Mouse (Mus musculus): Measurements from ENCODE around the gene Ccdc181. TPM values are rescaled to one million over a fixed set of nuclear protein-coding genes. Genes with fewer than 3 reads are reported as not detected.
"Not testable (repeated sequence)": the region's sequence is repeated elsewhere in the genome, so short reads cannot be mapped to it uniquely, and the experiment has no call there.

The Ccdc181 gene
- 9.5 and 10.3 TPM in 2 replicates for polyA plus RNA-seq (2014; fragmentation: Nextera tagmentation; extraction: Ambion mirVana)

DNA sequence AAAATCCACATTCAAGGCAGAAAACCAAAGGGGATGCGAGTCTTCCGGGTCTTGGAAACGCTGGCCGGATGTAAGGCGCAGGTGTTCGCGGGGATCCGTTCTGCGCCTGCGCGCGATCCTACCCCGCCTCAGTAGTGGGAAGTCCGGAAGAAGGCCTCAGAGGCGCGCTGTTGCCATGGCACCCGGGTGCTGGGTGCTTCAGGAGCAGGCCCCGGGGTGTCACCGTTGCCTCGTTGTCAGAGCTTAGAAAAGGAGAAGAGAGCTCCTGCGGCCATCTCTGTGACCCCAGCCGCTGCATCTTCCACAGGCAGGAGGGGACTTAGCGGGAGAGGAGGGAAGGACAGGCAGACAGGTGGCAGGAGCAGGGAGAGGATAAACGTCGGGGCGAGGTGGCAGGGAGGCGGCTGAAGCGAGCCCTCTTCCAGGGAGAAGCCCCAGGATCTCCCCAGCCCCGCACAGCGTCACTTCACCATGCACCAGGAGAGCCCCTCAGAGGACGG, at the start of gene Ccdc181:
Ccdc181 (plus strand) TSS at position 131 of the 500 bp plus-strand sequence.
- H3K4me1 ChIP-seq (replicated peaks; ENCODE audit: control insufficient read depth, insufficient read depth, low read length), result no peaks in the 10 kb centered on the region
- H3K27me3 ChIP-seq (replicated peaks; ENCODE audit: control insufficient read depth, insufficient read depth, low read length), result no peaks in the 10 kb centered on the region
- H3K27ac ChIP-seq (ENCODE audit: low read depth), result no peak within 1 kb of the TSS
- ATAC-seq (replicated peaks; ENCODE audit: low FRiP score, low TSS enrichment, low read depth), result peak; percentile 99
- WGBS, result under 1% methylated on average over 31 of the region's 31 CpGs
- H3K36me3 ChIP-seq (ENCODE audit: control insufficient read depth, insufficient read depth, low read length), result 0 out of 2 replicates have a peak, but pooled peaks cover under 1% of the 10 kb centered on the region
- H3K9me3 ChIP-seq (ENCODE audit: control insufficient read depth, low read length), result no peaks in the 10 kb centered on the region
- DNase-seq (ENCODE audit: low spot score), result peak; percentile 92
- peak within 1 kb of the TSS; percentile 83 for H3K4me2 ChIP-seq (ENCODE audit: low read length)
- peak within 1 kb of the TSS; percentile 48 for H3K9ac ChIP-seq (ENCODE audit: low read length)
- H3K4me3 ChIP-seq (ENCODE audit: low read depth, low read length), result peak within 1 kb of the TSS; percentile 59

DNA sequence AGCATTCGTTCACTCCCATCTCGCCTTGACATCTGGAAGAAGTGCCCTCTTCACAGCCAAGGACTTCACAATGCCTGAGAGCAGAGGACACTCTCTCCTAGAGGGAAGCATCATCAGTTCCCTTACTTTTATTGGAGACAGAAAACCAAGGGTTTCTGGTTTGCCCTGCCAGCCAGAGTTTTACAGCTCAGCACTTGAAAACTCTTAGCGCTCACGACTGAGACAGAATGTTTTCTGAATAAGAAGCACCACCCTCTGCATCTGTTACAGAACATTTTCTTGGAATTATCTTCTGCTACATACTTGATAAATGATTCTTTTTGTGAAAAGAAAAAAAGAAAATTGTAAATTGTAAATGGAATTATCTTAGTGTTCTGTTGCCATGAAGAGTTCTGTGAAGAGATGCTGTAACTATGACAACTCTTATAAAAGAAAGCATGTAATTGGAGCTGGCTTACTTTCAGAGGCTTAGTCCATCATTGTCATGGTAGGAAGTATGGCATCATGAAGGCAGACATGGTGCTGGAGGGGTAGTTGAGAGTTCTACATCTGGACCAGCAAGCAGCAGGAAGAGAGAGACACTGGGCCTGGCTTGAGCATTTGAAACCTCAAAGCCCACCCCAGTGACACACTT, 43.3 kb upstream of the Ccdc181 start:
- not testable (repeated sequence) for H3K4me2 ChIP-seq (ENCODE audit: low read length); ATAC-seq (replicated peaks; ENCODE audit: low FRiP score, low TSS enrichment, low read depth); H3K27me3 ChIP-seq (replicated peaks; ENCODE audit: control insufficient read depth, insufficient read depth, low read length); H3K9ac ChIP-seq (ENCODE audit: low read length); H3K9me3 ChIP-seq (ENCODE audit: control insufficient read depth, low read length); H3K27ac ChIP-seq (ENCODE audit: low read depth); H3K4me1 ChIP-seq (replicated peaks; ENCODE audit: control insufficient read depth, insufficient read depth, low read length); DNase-seq (ENCODE audit: low spot score); H3K36me3 ChIP-seq (ENCODE audit: control insufficient read depth, insufficient read depth, low read length); H3K4me3 ChIP-seq (ENCODE audit: low read depth, low read length)
- WGBS, result 78% methylated on average over 2 of the region's 4 CpGs

DNA sequence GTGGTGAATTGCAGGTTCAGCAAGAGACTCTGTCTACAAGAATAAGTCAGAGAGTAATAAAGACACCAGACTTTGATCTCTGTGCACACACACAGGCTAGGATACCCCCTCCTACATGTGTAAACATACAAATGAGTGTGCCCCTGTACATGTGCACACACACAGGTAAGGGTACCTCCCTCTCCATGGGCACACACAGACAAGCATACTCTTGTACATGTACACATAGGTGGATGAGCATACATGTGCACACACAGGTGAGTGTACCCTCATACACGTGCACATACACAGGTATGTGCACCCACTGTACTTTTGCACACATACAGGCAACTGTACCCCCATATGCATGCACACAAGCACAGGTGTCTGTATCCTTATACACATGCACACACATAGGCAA, 41.9 kb upstream of the Ccdc181 start:
- Histone ChIP-seq H3K4me2 (ENCODE audit: low read length) (no peak overlapping the region), H3K9me3 (ENCODE audit: control insufficient read depth, low read length) (no peaks in the 10 kb centered on the region), H3K4me3 (ENCODE audit: low read depth, low read length) (no peak overlapping the region), H3K27ac (ENCODE audit: low read depth) (no peak overlapping the region), H3K4me1 (replicated peaks; ENCODE audit: control insufficient read depth, insufficient read depth, low read length) (no peaks in the 10 kb centered on the region), H3K36me3 (ENCODE audit: control insufficient read depth, insufficient read depth, low read length) (no peaks in the 10 kb centered on the region), H3K9ac (ENCODE audit: low read length) (no peak overlapping the region), H3K27me3 (replicated peaks; ENCODE audit: control insufficient read depth, insufficient read depth, low read length) (no peaks in the 10 kb centered on the region)
- no peak for DNase-seq (ENCODE audit: low spot score)
- WGBS, result 83% methylated on average over 1 of the region's 1 CpGs
- no peak for ATAC-seq (replicated peaks; ENCODE audit: low FRiP score, low TSS enrichment, low read depth)

DNA sequence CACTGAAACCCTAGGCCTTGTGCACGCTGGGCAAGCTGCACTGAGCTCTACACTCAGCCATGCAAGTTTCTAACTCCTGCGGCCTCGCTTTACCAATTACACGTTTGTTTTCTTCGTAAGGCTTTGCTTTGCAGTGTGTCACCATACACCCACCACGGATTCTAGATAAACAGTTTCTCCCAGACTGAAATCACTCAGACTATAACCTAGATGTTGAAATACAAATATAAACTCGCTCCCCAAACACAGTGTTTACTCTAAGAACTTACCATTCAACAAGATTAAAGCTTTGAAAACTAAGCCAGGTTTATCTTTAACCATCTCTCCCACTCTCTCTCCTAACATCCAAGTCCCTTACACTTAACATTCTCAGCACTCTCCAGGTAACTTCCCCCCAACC, 40.3 kb upstream of the Ccdc181 start:
- no peak overlapping the region for H3K27ac ChIP-seq (ENCODE audit: low read depth)
- no peak for DNase-seq (ENCODE audit: low spot score)
- no peaks in the 10 kb centered on the region for H3K36me3 ChIP-seq (ENCODE audit: control insufficient read depth, insufficient read depth, low read length)
- H3K27me3 ChIP-seq (replicated peaks; ENCODE audit: control insufficient read depth, insufficient read depth, low read length), result no peaks in the 10 kb centered on the region
- no peak overlapping the region for H3K9ac ChIP-seq (ENCODE audit: low read length)
- no peaks in the 10 kb centered on the region for H3K9me3 ChIP-seq (ENCODE audit: control insufficient read depth, low read length)
- 41% methylated on average over 7 of the region's 7 CpGs for WGBS
- no peak overlapping the region for H3K4me2 ChIP-seq (ENCODE audit: low read length)
- no peaks in the 10 kb centered on the region for H3K4me1 ChIP-seq (replicated peaks; ENCODE audit: control insufficient read depth, insufficient read depth, low read length)
- ATAC-seq (replicated peaks; ENCODE audit: low FRiP score, low TSS enrichment, low read depth), result no peak
- H3K4me3 ChIP-seq (ENCODE audit: low read depth, low read length), result no peak overlapping the region

DNA sequence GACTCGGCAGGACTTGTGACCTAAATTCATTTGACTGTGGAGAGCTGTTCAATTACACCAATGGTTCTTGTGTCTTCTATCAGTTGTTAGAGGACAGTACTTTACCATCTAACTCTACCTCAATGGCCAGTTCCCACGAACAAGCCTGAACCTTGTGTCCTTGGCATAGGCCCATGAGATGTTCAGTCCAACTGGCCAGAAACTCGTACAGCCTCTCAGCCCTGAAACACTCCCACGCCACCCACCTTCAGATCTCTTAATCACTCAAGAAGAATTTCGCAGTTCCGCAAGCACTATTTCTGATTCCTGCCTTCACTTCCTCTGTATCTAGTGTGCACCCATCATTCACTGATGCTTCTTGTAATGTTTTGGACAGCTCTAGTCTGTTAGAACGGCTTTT, 39.3 kb upstream of the Ccdc181 start:
- H3K4me1 ChIP-seq (replicated peaks; ENCODE audit: control insufficient read depth, insufficient read depth, low read length), result no peaks in the 10 kb centered on the region
- no peaks in the 10 kb centered on the region for H3K9me3 ChIP-seq (ENCODE audit: control insufficient read depth, low read length)
- no peaks in the 10 kb centered on the region for H3K36me3 ChIP-seq (ENCODE audit: control insufficient read depth, insufficient read depth, low read length)
- no peak overlapping the region for H3K27ac ChIP-seq (ENCODE audit: low read depth)
- H3K27me3 ChIP-seq (replicated peaks; ENCODE audit: control insufficient read depth, insufficient read depth, low read length), result no peaks in the 10 kb centered on the region
- no peak for DNase-seq (ENCODE audit: low spot score)
- H3K4me2 ChIP-seq (ENCODE audit: low read length), result no peak overlapping the region
- ATAC-seq (replicated peaks; ENCODE audit: low FRiP score, low TSS enrichment, low read depth), result no peak
- no peak overlapping the region for H3K4me3 ChIP-seq (ENCODE audit: low read depth, low read length)
- 63% methylated on average over 7 of the region's 7 CpGs for WGBS
- no peak overlapping the region for H3K9ac ChIP-seq (ENCODE audit: low read length)

DNA sequence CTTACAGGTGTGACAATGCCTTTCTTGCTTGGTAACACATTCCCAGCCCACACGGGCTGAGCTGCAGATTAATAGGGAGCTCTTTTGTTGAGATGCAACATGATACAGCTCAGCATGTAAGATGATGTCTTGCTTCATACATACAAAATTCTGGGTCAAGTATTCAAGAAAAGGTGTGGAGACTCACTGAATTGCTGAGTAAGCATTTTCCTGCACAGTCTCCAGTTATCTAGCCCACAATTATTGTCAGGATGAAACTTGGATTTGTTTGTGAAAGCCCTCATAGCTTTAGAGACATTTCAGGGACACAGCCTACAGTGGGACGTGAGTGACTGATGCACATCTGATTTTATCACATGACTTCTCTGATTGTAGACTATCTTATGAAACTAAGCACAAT, 33.9 kb upstream of the Ccdc181 start:
- no peak overlapping the region for H3K9ac ChIP-seq (ENCODE audit: low read length)

DNA sequence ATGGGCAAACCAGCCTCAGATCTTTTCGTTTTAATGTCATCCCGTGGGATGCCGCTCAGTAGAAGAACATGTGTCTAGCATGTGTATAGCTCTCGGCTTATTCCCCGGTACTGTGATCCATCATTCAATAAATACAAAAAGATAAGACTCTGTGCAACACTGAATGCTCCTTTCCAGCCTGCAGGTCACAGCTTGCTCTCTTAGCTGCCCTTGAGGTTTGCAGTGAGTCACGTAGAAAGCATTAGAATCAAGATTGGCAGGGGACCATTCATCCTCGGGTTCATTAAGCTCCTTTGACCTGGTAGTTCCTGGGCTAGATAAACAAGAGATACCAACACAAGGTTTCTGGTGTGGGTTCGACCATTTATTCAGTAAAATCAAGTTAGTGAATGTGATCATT, 32.6 kb upstream of the Ccdc181 start:
- Histone ChIP-seq H3K9me3 (ENCODE audit: control insufficient read depth, low read length) (no peaks in the 10 kb centered on the region), H3K9ac (ENCODE audit: low read length) (no peak overlapping the region), H3K36me3 (ENCODE audit: control insufficient read depth, insufficient read depth, low read length) (no peaks in the 10 kb centered on the region), H3K27ac (ENCODE audit: low read depth) (no peak overlapping the region), H3K4me3 (ENCODE audit: low read depth, low read length) (no peak overlapping the region), H3K27me3 (replicated peaks; ENCODE audit: control insufficient read depth, insufficient read depth, low read length) (no peaks in the 10 kb centered on the region), H3K4me2 (ENCODE audit: low read length) (no peak overlapping the region), H3K4me1 (replicated peaks; ENCODE audit: control insufficient read depth, insufficient read depth, low read length) (peaks cover under 1% of the 10 kb centered on the region; the same call in 1 of the 2 replicates)
- WGBS, result 61% methylated on average over 8 of the region's 8 CpGs
- no peak for ATAC-seq (replicated peaks; ENCODE audit: low FRiP score, low TSS enrichment, low read depth)
- DNase-seq (ENCODE audit: low spot score), result no peak

More for the DNA sequence above, 33.9 kb upstream of the Ccdc181 start:
- Histone ChIP-seq H3K27me3 (replicated peaks; ENCODE audit: control insufficient read depth, insufficient read depth, low read length) (no peaks in the 10 kb centered on the region), H3K36me3 (ENCODE audit: control insufficient read depth, insufficient read depth, low read length) (no peaks in the 10 kb centered on the region), H3K4me1 (replicated peaks; ENCODE audit: control insufficient read depth, insufficient read depth, low read length) (no peaks in the 10 kb centered on the region), H3K27ac (ENCODE audit: low read depth) (no peak overlapping the region), H3K4me3 (ENCODE audit: low read depth, low read length) (no peak overlapping the region), H3K4me2 (ENCODE audit: low read length) (no peak overlapping the region), H3K9me3 (ENCODE audit: control insufficient read depth, low read length) (no peaks in the 10 kb centered on the region)
- ATAC-seq (replicated peaks; ENCODE audit: low FRiP score, low TSS enrichment, low read depth) (no peak), DNase-seq (ENCODE audit: low spot score) (no peak)
- 82% methylated on average over 2 of the region's 2 CpGs for WGBS

DNA sequence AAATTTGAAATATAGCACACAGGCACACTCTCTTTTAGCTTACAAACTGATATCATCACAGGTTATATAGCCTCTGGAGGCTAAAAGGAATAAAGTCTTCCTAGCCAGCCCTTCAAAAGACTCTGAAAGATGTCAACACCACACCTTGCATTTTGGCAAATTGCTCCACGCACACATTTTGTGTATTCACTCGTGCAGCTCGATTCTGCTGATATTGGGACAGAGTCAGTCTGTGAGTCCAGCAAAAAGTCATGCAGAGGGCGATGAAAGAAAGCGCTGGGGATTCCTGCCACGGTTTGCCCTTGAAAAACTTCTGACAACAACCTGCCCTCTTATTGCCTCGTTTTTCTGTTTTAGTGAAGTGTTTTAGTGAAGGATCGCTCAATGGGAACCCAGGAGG, 27.9 kb upstream of the Ccdc181 start:
- Histone ChIP-seq H3K27me3 (replicated peaks; ENCODE audit: control insufficient read depth, insufficient read depth, low read length) (no peaks in the 10 kb centered on the region), H3K9ac (ENCODE audit: low read length) (no peak overlapping the region; the same call in 1 of the 2 replicates), H3K4me3 (ENCODE audit: low read depth, low read length) (no peak overlapping the region), H3K4me2 (ENCODE audit: low read length) (peak overlapping the region; percentile 74; the same call in 1 of the 2 replicates), H3K4me1 (replicated peaks; ENCODE audit: control insufficient read depth, insufficient read depth, low read length) (peaks cover 9% of the 10 kb centered on the region; the same call in 1 of the 2 replicates), H3K9me3 (ENCODE audit: control insufficient read depth, low read length) (no peaks in the 10 kb centered on the region), H3K36me3 (ENCODE audit: control insufficient read depth, insufficient read depth, low read length) (no peaks in the 10 kb centered on the region), H3K27ac (ENCODE audit: low read depth) (no peak overlapping the region)
- WGBS, result 52% methylated on average over 8 of the region's 8 CpGs
- ATAC-seq (replicated peaks; ENCODE audit: low FRiP score, low TSS enrichment, low read depth), result no peak
- DNase-seq (ENCODE audit: low spot score), result no peak

DNA sequence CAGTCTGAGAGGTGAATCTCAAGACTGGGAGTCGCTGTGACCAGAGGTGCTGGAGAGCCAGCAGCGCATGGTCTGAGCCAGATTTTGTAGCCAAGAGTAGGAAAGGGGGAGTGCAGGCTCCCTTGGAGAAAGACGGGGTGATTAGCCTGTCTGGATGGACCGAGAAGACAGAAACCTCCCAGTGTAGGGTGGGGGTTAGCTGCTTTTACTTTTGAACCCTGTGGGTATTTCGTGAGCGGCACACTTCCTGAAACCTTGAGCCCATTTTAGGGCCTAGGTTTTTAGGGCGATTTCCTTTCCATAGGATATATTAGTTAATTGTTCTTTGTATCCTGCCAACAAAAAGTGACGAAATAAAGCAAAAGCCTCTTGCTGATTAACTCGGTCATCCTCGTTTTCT, 27.4 kb upstream of the Ccdc181 start:
- Histone ChIP-seq H3K27ac (ENCODE audit: low read depth) (peak overlapping the region; percentile 74; the same call in 1 of the 2 replicates), H3K4me1 (replicated peaks; ENCODE audit: control insufficient read depth, insufficient read depth, low read length) (peaks cover 11% of the 10 kb centered on the region; the same call in 1 of the 2 replicates), H3K9me3 (ENCODE audit: control insufficient read depth, low read length) (no peaks in the 10 kb centered on the region), H3K4me2 (ENCODE audit: low read length) (peak overlapping the region; percentile 74), H3K27me3 (replicated peaks; ENCODE audit: control insufficient read depth, insufficient read depth, low read length) (no peaks in the 10 kb centered on the region), H3K9ac (ENCODE audit: low read length) (peak overlapping the region; percentile 63), H3K4me3 (ENCODE audit: low read depth, low read length) (peak overlapping the region; percentile 67), H3K36me3 (ENCODE audit: control insufficient read depth, insufficient read depth, low read length) (no peaks in the 10 kb centered on the region)
- WGBS, result 15% methylated on average over 10 of the region's 10 CpGs
- DNase-seq (ENCODE audit: low spot score) (peak; percentile 60), ATAC-seq (replicated peaks; ENCODE audit: low FRiP score, low TSS enrichment, low read depth) (no peak)
